Mouse (Mus musculus) hindbrain, embryonic 15.5 days (tissue): Measurements from ENCODE around the gene Amn. TPM values are rescaled to one million over a fixed set of nuclear protein-coding genes. Genes with fewer than 3 reads are reported as not detected.

Experiments used
- polyA plus RNA-seq: library from polyadenylated mRNA; unstranded; fragments of >200 nt; fragmentation: Nextera tagmentation; extraction: Ambion mirVana; gene quantifications from 2 replicates; pipeline ENCODE4 v1.2.1, GENCODE M21; 2015

Gene Amn
- polyA plus RNA-seq, 1 experiment from 2014 or later, result 32.0 TPM

Other genes with a start within 250 kb of the Amn start
- 5.7 and 5.9 TPM in 2 replicates for gene Rcor1, start 231.7 kb upstream of the Amn start, polyA plus RNA-seq
- gene Traf3, start 104.7 kb upstream of the Amn start, polyA plus RNA-seq, result 18.6 and 18.7 TPM in 2 replicates
- gene 4930595D18Rik, start 86.6 kb upstream of the Amn start, polyA plus RNA-seq, result not detected in 2 replicates
- 41.2 and 42.4 TPM in 2 replicates for gene Cdc42bpb, start 106.6 kb downstream of the Amn start, polyA plus RNA-seq
- 1.6 and 1.9 TPM in 2 replicates for gene Lbhd2, start 135.7 kb downstream of the Amn start, polyA plus RNA-seq
- gene Exoc3l4, start 145.9 kb downstream of the Amn start, polyA plus RNA-seq, result 2.2 and 2.9 TPM in 2 replicates
- 0.49 and 1.6 TPM in 2 replicates for gene Tnfaip2, start 171.4 kb downstream of the Amn start, polyA plus RNA-seq
- 3.1 and 3.4 TPM in 2 replicates for gene Gm266, start 214.7 kb downstream of the Amn start, polyA plus RNA-seq